Mouse (Mus musculus): ENCODE results near the gene Stambpl1. TPM values are rescaled to one million over a fixed set of nuclear protein-coding genes. Genes with fewer than 3 reads are reported as not detected.

The Stambpl1 gene
- total RNA-seq, 1 experiment, result 5.1 TPM

DNA sequence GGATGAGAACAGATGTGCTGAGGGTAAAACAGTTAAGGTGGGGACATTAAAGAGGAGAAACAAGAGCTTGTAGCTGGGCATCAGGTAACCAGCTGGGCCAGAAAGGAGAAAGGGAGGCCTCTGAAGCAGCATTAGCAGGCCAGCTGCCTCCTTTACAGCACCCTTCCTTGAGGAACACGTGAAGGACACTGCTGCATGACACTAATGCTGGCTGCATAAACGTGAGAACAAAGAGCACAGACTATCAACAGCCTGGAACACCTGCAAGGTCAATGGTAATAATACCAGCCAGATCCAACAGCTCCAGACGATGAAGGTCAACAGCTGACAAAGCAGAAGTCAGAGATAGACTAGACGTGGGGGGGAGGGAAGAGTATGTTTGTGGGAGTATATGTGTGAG lies 22.1 kb downstream of the Stambpl1 start:
- Histone ChIP-seq H3K4me1 (ENCODE audit: control insufficient read depth in 2 of 2, insufficient read depth in 2 of 2, low read length in 2 of 2, poor library complexity in 1 of 2) (peaks cover 2% of the 10 kb centered on the region in 2 experiments; a peak in 2 of 4 replicates), H3K9me3 (ENCODE audit: control insufficient read depth, insufficient read depth, low read depth, low read length) (no peaks in the 10 kb centered on the region), H3K36me3 (ENCODE audit: control insufficient read depth, insufficient read depth, low read length, poor library complexity, severe bottlenecking) (no peaks in the 10 kb centered on the region), H3K4me3 (ENCODE audit: insufficient read depth in 1 of 2, low read depth in 1 of 2, low read length in 2 of 2, poor library complexity in 1 of 2, severe bottlenecking in 1 of 2) (no peak overlapping the region), H3K27ac (ENCODE audit: insufficient read depth, low read depth, low read length, poor library complexity, severe bottlenecking) (no peak overlapping the region), H3K9ac (ENCODE audit: insufficient read depth, low read depth, low read length, poor library complexity, severe bottlenecking) (no peak overlapping the region)
- in situ Hi-C loops (cut with MboI; ENCODE audit: low sequenced_read_pairs in 2 of 2, unreplicated experiment in 2 of 2), result no loop called here
- DNase-seq (ENCODE audit: low read depth, low spot score), result no peak
- TF ChIP-seq MAFK (IDR thresholded peaks at IDR 0.05; ENCODE audit: insufficient read depth, low read depth, low read length), result 0 out of 2 replicates have a peak, but pooled peaks have one; percentile 11
- TF ChIP-seq ZC3H11A (IDR thresholded peaks at IDR 0.05; ENCODE audit: borderline replicate concordance, low read depth, low read length), result no peak
- no peak for TF ChIP-seq HCFC1 (IDR thresholded peaks at IDR 0.05; ENCODE audit: borderline replicate concordance, insufficient read depth, low read length)
- no peak for TF ChIP-seq CHD2 (IDR thresholded peaks at IDR 0.05; ENCODE audit: low read depth, low read length)

DNA sequence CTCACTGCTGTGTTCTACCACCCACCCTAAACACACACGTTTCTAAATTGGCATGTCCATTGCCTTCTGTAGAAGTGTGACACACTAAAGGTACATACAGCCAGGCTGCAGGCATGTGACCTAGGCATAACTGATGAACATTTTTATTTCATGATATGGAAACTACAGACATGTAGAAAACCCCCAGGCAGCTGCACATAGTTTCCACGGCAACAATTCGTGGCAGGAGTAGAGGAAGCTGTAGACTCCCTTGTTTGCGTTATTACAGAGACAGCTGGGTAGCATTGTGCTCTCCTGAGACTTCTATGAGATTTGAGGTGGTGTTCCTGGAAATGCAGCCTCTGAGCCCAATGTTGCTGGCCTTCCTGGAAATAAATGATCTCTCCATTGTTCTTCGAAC lies 24.9 kb downstream of the Stambpl1 start:
- in situ Hi-C loops (cut with MboI; ENCODE audit: low sequenced_read_pairs in 2 of 2, unreplicated experiment in 2 of 2), result no loop called here
- no peaks in the 10 kb centered on the region for H3K36me3 ChIP-seq (ENCODE audit: control insufficient read depth, insufficient read depth, low read length, poor library complexity, severe bottlenecking)
- H3K4me1 ChIP-seq (ENCODE audit: control insufficient read depth in 2 of 2, insufficient read depth in 2 of 2, low read length in 2 of 2, poor library complexity in 1 of 2), result 0 out of 4 replicates have a peak, but pooled peaks cover 0 to 2% of the 10 kb centered on the region in 2 experiments
- no peak overlapping the region for H3K9ac ChIP-seq (ENCODE audit: insufficient read depth, low read depth, low read length, poor library complexity, severe bottlenecking)
- H3K9me3 ChIP-seq (ENCODE audit: control insufficient read depth, insufficient read depth, low read depth, low read length), result no peaks in the 10 kb centered on the region
- TF ChIP-seq ZNF384 (IDR thresholded peaks at IDR 0.05; ENCODE audit: low read depth, low read length) (no peak), HCFC1 (IDR thresholded peaks at IDR 0.05; ENCODE audit: borderline replicate concordance, insufficient read depth, low read length) (no peak), MAFK (IDR thresholded peaks at IDR 0.05; ENCODE audit: insufficient read depth, low read depth, low read length) (no peak), CHD2 (IDR thresholded peaks at IDR 0.05; ENCODE audit: low read depth, low read length) (no peak), ZC3H11A (IDR thresholded peaks at IDR 0.05; ENCODE audit: borderline replicate concordance, low read depth, low read length) (no peak)
- no peak overlapping the region for H3K27ac ChIP-seq (ENCODE audit: insufficient read depth, low read depth, low read length, poor library complexity, severe bottlenecking)
- no peak for DNase-seq (ENCODE audit: low read depth, low spot score)
- H3K4me3 ChIP-seq (ENCODE audit: insufficient read depth in 1 of 2, low read depth in 1 of 2, low read length in 2 of 2, poor library complexity in 1 of 2, severe bottlenecking in 1 of 2), result no peak overlapping the region

- no peaks in the 10 kb centered on the region for H3K36me3 ChIP-seq (ENCODE audit: control insufficient read depth, insufficient read depth, low read length, poor library complexity, severe bottlenecking)
- DNase-seq (ENCODE audit: low read depth, low spot score), result no peak
- no peak overlapping the region for H3K27ac ChIP-seq (ENCODE audit: insufficient read depth, low read depth, low read length, poor library complexity, severe bottlenecking)
- 0 out of 4 replicates have a peak, but pooled peaks cover 0 to 2% of the 10 kb centered on the region in 2 experiments for H3K4me1 ChIP-seq (ENCODE audit: control insufficient read depth in 2 of 2, insufficient read depth in 2 of 2, low read length in 2 of 2, poor library complexity in 1 of 2)
- H3K9me3 ChIP-seq (ENCODE audit: control insufficient read depth, insufficient read depth, low read depth, low read length), result no peaks in the 10 kb centered on the region
- H3K4me3 ChIP-seq (ENCODE audit: insufficient read depth in 1 of 2, low read depth in 1 of 2, low read length in 2 of 2, poor library complexity in 1 of 2, severe bottlenecking in 1 of 2), result no peak overlapping the region
- TF ChIP-seq MAFK (IDR thresholded peaks at IDR 0.05; ENCODE audit: insufficient read depth, low read depth, low read length), result no peak
- no peak for TF ChIP-seq ZNF384 (IDR thresholded peaks at IDR 0.05; ENCODE audit: low read depth, low read length)
- TF ChIP-seq HCFC1 (IDR thresholded peaks at IDR 0.05; ENCODE audit: borderline replicate concordance, insufficient read depth, low read length), result no peak
- TF ChIP-seq CHD2 (IDR thresholded peaks at IDR 0.05; ENCODE audit: low read depth, low read length), result no peak
- TF ChIP-seq ZC3H11A (IDR thresholded peaks at IDR 0.05; ENCODE audit: borderline replicate concordance, low read depth, low read length), result no peak
- no peak overlapping the region for H3K9ac ChIP-seq (ENCODE audit: insufficient read depth, low read depth, low read length, poor library complexity, severe bottlenecking)
- in situ Hi-C loops (cut with MboI; ENCODE audit: low sequenced_read_pairs in 2 of 2, unreplicated experiment in 2 of 2), result no loop called here
These were observed 25.7 kb downstream of the Stambpl1 start for GRCm38 (mm10) chr19:34217761-34218160.

- DNase-seq (ENCODE audit: low read depth, low spot score), result no peak
- in situ Hi-C loops (cut with MboI; ENCODE audit: low sequenced_read_pairs in 2 of 2, unreplicated experiment in 2 of 2), result no loop called here
- no peak for TF ChIP-seq ZC3H11A (IDR thresholded peaks at IDR 0.05; ENCODE audit: borderline replicate concordance, low read depth, low read length)
- TF ChIP-seq MAFK (IDR thresholded peaks at IDR 0.05; ENCODE audit: insufficient read depth, low read depth, low read length), result no peak
- TF ChIP-seq ZNF384 (IDR thresholded peaks at IDR 0.05; ENCODE audit: low read depth, low read length), result no peak
- no peak for TF ChIP-seq CHD2 (IDR thresholded peaks at IDR 0.05; ENCODE audit: low read depth, low read length)
- TF ChIP-seq HCFC1 (IDR thresholded peaks at IDR 0.05; ENCODE audit: borderline replicate concordance, insufficient read depth, low read length), result no peak
- Histone ChIP-seq H3K36me3 (ENCODE audit: control insufficient read depth, insufficient read depth, low read length, poor library complexity, severe bottlenecking) (no peaks in the 10 kb centered on the region), H3K4me3 (ENCODE audit: insufficient read depth in 1 of 2, low read depth in 1 of 2, low read length in 2 of 2, poor library complexity in 1 of 2, severe bottlenecking in 1 of 2) (no peak overlapping the region), H3K9ac (ENCODE audit: insufficient read depth, low read depth, low read length, poor library complexity, severe bottlenecking) (no peak overlapping the region), H3K27ac (ENCODE audit: insufficient read depth, low read depth, low read length, poor library complexity, severe bottlenecking) (no peak overlapping the region), H3K9me3 (ENCODE audit: control insufficient read depth, insufficient read depth, low read depth, low read length) (no peaks in the 10 kb centered on the region), H3K4me1 (ENCODE audit: control insufficient read depth in 2 of 2, insufficient read depth in 2 of 2, low read length in 2 of 2, poor library complexity in 1 of 2) (0 out of 4 replicates have a peak, but pooled peaks cover 0 to 2% of the 10 kb centered on the region in 2 experiments)
These were observed 27.4 kb downstream of the Stambpl1 start for GRCm38 (mm10) chr19:34219260-34219968.

Measured in ES-E14 (cell line).